Mouse (Mus musculus): Measurements from ENCODE around the gene Chchd3.

Gene Chchd3

GRCm38 (mm10) chr6:33059735-33060576 is at the start of gene Chchd3:
TSS of gene Chchd3 (minus strand) at chr6:33060260.
- in situ Hi-C loops (cut with MboI; ENCODE audit: unreplicated experiment in 2 of 2): loop anchor here (10.0 to 25.0 kb wide), 3 partner anchors 195 to 1115 kb away; partner anchors contain the start of gene Slc35b4 (in 1 of the 2)

DNA sequence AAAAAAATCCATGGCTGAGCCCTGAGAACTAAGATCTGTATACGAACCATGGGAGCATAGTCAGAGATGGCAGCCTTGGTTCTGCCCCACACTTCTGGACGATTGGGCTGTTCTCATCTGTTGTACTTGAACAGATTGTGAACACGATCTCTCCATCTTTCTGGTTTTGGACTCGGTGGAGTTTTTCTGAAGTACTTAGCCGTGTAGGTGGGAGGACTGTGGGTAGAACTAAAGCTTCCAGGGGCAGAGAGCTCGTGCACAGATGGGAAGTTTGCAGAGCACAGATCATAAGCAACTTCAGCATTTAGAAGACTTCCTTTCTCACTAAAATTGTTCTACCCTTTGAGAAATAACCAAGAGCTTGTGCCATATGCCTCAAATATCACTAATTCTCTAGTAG is 44.6 kb upstream of the Chchd3 start:
- in situ Hi-C loops (cut with MboI; ENCODE audit: unreplicated experiment in 2 of 2): loop anchor here in 1 of 2 experiments (25.0 kb wide), 2 partner anchors 767 to 1167 kb away; no protein-coding TSS in a partner anchor

GRCm38 (mm10) chr6:33098903-33099302 is 38.8 kb upstream of the Chchd3 start:
- in situ Hi-C loops (cut with MboI; ENCODE audit: unreplicated experiment in 2 of 2): no loop called here

- in situ Hi-C loops (cut with MboI; ENCODE audit: unreplicated experiment in 2 of 2): no loop called here
These were observed 34.7 kb upstream of the Chchd3 start for GRCm38 (mm10) chr6:33094671-33095233.

- in situ Hi-C loops (cut with MboI; ENCODE audit: unreplicated experiment in 2 of 2): no loop called here
These were observed 20.1 kb upstream of the Chchd3 start for GRCm38 (mm10) chr6:33080186-33080585.

DNA sequence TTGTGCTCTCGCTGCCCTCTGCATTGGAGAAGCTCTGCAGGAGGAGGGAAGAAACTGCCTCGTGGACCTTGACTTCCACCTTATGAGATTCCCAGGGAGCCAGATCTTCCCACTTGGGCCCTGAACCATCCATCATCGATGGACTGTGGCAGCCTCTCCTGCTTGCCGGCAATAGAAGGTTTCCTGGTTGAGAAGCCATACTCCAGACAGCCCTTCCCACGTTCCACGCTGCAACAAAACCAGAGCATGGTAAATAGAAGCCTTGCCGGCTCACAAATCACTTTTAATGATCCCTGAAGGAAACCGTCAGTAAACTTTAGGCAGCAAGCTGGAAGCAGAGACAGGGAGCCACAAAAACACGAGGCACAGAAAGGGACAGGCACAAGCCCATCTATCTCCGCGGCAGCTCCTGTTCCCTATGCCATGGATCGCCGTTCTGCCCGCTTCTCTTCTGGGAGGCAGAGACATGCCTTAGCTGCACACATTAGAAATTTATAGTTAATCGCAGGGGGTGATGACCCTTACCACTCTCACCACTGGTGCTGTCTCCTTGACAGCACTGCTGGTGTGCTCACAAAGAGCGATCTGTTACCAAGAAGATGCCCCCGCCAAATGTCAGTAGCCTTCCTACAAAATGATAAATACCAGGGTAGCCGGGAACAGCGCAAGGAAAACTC is 18.3 kb upstream of the Chchd3 start:
- in situ Hi-C loops (cut with MboI; ENCODE audit: unreplicated experiment in 2 of 2): no loop called here

DNA sequence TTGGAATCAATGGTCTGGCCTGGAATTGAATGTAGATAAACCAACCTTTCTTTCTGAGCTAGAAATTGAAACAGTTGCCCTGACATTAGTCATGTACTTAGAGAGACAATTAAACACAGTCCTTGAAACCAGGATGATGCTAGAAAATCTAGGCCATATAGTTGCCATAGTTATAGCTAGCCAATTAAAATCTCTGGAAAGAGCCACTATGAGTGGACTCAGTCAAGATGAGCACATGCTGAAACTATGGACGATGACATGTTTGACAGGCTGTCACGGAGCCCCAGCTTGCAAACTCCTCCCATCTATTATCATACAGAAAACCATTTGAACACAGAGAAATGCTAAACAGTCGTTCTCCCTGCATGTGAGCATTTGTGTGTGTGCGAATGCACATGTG is 6.4 kb upstream of the Chchd3 start:
- in situ Hi-C loops (cut with MboI; ENCODE audit: unreplicated experiment in 2 of 2): loop anchor here (10.0 to 25.0 kb wide), 3 partner anchors 188 to 1108 kb away; partner anchors contain the start of gene Slc35b4 (in 1 of the 2)

- in situ Hi-C loops (cut with MboI; ENCODE audit: unreplicated experiment in 2 of 2): loop anchor here in 1 of 2 experiments (10.0 to 25.0 kb wide), 2 partner anchors 196 to 1103 kb away; no protein-coding TSS in a partner anchor
These were observed 784 bp downstream of the Chchd3 start for GRCm38 (mm10) chr6:33059276-33059675.

- in situ Hi-C loops (cut with MboI; ENCODE audit: unreplicated experiment in 2 of 2): loop anchor here in 1 of 2 experiments (10.0 to 25.0 kb wide), 2 partner anchors 198 to 1106 kb away; no protein-coding TSS in a partner anchor
These were observed 3.7 kb downstream of the Chchd3 start for GRCm38 (mm10) chr6:33056392-33056791.

DNA sequence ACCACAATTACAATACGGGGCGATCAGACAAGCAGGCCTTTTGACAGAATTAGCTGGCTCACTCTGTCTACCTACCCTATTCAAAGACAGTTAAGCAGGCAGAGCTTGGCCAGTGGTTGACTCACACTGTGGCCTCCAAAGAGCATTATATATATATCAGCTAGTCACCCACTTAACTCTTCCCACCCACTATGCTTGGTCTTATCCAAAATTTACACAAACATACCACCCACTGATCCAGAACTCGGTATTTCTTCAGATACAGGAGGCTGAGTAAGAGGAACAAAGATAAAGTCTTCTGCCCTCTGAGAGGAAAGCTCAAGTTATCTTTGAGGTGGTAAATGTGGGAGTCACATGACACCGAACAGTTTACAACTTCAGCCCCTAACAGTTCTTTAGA is 4.4 kb downstream of the Chchd3 start:
- in situ Hi-C loops (cut with MboI; ENCODE audit: unreplicated experiment in 2 of 2): loop anchor here in 1 of 2 experiments (10.0 to 25.0 kb wide), 2 partner anchors 199 to 1107 kb away; no protein-coding TSS in a partner anchor

GRCm38 (mm10) chr6:33054946-33055345 is 5.1 kb downstream of the Chchd3 start:
- in situ Hi-C loops (cut with MboI; ENCODE audit: unreplicated experiment in 2 of 2): loop anchor here in 1 of 2 experiments (10.0 to 25.0 kb wide), 2 partner anchors 200 to 1107 kb away; no protein-coding TSS in a partner anchor

GRCm38 (mm10) chr6:33051642-33052041 is 8.4 kb downstream of the Chchd3 start:
- in situ Hi-C loops (cut with MboI; ENCODE audit: unreplicated experiment in 2 of 2): loop anchor here in 1 of 2 experiments (10.0 to 25.0 kb wide), 2 partner anchors 203 to 1111 kb away; no protein-coding TSS in a partner anchor

DNA sequence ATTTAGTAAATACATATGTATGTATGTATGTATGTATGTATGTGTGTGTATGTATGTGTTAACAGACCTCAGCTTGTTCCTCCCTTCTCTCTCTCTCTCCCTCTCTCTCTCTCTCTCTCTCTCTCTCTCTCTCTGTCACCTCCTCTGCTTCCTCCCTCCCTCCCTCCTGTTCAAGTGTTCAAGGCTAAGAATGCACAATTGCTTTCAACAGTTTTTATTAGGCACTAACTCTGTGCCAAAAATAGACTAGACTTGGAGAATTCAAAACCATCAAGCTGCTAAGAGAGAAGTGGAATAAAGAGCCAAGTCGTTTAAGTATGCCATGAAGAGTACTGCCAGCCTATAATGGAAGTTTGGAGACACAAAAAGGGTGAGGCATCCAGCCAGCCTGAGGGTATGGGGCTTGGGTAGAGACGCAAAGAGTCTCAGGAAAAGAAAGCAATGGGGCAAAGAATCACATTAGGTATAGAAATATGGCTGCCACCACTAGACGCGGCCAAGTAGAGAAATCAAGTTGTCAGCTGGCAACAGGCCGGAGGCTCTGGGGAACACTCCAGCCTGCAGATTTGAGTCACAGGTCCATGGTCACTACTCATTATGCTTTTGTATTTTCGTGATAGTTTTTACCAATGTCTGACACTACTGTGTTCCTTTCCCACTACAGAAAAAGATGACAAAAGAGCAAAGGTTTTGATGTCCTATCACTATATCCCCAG is 10.2 kb downstream of the Chchd3 start:
- in situ Hi-C loops (cut with MboI; ENCODE audit: unreplicated experiment in 2 of 2): loop anchor here in 1 of 2 experiments (10.0 to 25.0 kb wide), 2 partner anchors 205 to 1112 kb away; no protein-coding TSS in a partner anchor

DNA sequence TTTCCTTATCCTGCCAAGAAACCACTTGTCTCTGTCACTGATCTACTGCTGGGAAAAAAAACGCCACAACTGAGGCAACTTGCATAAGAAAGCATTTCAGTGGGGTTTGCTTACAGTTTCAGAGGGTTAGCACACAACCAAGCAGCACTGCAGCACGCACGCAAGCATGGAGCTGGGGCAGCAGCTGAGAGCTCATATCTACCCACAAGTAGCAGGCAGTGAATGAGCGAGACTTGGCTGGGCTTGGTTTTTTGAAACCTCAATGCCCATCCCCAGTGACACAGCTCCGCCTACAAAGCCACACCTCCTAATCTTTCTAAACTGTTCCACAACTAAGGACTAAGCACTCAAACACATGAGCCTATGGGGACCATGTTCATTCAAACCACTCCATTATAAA is 16.6 kb downstream of the Chchd3 start:
- in situ Hi-C loops (cut with MboI; ENCODE audit: unreplicated experiment in 2 of 2): no loop called here

GRCm38 (mm10) chr6:33042880-33043279 is 17.2 kb downstream of the Chchd3 start:
- in situ Hi-C loops (cut with MboI; ENCODE audit: unreplicated experiment in 2 of 2): no loop called here

DNA sequence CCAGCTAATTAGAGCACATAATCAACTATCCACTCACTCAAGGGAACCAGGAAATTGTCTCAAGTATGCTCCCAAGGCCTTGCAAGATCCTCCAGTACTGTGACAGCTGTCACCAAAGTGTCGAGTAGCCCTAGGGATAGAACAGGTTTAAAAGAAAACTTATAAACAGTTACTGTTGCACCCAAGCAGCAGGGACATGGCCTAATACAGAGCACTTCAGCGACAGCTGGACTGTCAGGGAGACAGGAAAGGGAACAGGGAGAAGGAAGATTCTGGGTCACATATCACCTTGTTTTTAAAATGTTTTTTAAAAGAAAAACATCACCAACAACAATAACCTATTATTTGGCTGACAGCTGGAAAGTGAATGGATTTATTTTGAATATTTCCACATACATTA is 18.1 kb downstream of the Chchd3 start:
- in situ Hi-C loops (cut with MboI; ENCODE audit: unreplicated experiment in 2 of 2): no loop called here

- in situ Hi-C loops (cut with MboI; ENCODE audit: unreplicated experiment in 2 of 2): no loop called here
These were observed 19.5 kb downstream of the Chchd3 start for GRCm38 (mm10) chr6:33040360-33041090.

DNA sequence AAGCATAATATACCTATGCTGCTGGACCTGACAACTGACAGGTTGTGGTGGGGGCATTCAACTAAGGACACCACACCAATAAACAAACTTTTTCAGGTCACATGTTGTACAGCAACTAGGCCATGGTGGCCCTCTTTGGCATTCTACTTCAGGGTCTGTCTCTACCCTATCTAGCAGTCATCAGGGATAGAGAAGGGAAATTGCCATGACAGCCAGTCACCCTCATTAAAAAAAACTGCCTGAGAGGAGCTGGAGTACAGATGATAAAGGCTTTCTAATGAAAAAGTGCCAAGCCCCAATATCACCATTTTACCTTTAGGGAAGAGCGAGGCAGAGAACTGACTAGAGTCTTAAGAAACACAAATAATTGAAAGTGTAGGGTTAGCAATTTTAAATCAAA is 27.5 kb downstream of the Chchd3 start:
- in situ Hi-C loops (cut with MboI; ENCODE audit: unreplicated experiment in 2 of 2): no loop called here

GRCm38 (mm10) chr6:33031631-33032030 is 28.4 kb downstream of the Chchd3 start:
- in situ Hi-C loops (cut with MboI; ENCODE audit: unreplicated experiment in 2 of 2): no loop called here

Measured in v-Abl transformed pro-B cells (cell line).